Comparison of ENCODE assay signal across 9 mouse cellular contexts in genomic region chr11:116940088-116940855, GRCm38 (mm10). TPM values are rescaled to one million over a fixed set of nuclear protein-coding genes. Genes with fewer than 3 reads are reported as not detected.
A peak's percentile ranks its signal among the peaks of the same experiment; 100 is the strongest.
DNase-seq lines count a peak whose midpoint lies in the region; ATAC-seq and TF ChIP-seq lines count a peak whose summit lies in the region.
"Had no signal": no experiment of that assay in that cellular context is flagged by ENCODE, and none has a peak within 500 bp of the region (broad histone marks: within the 10 kb centered on the region; RNA-seq: fewer than 3 reads in every experiment).

No protein-coding gene starts in this region.

- 12% methylated on average over 20 of the region's 20 CpGs for WGBS in heart, postnatal 0 days
- WGBS in hindbrain, embryonic 12.5 days = 10% methylated on average over 20 of the region's 20 CpGs
- 5% methylated on average over 19 of the region's 20 CpGs for WGBS in midbrain, embryonic 14.5 days

- peak overlapping the region; percentile 32 for H3K4me3 ChIP-seq in heart, postnatal 0 days (ENCODE audit: low read depth, low read length)
- H3K4me3 ChIP-seq in hindbrain, embryonic 12.5 days = peak overlapping the region; percentile 14
- H3K4me3 ChIP-seq in midbrain, embryonic 14.5 days (replicated peaks; ENCODE audit: low read depth, low read length) = no peak overlapping the region

- peak; percentile 37 for DNase-seq in heart, postnatal 0 days (ENCODE audit: low spot score)
- DNase-seq in heart, postnatal 4 days = no peak
- DNase-seq in embryo, embryonic 10 days (ENCODE audit: low spot score) = peak; percentile 47
- no peak for DNase-seq in midbrain, embryonic 14.5 days
- no peak for DNase-seq in cerebellum, adult 9-11 months
- no peak for DNase-seq in kidney, postnatal 14 days
- no peak for DNase-seq in right cerebral cortex, adult 2 months (ENCODE audit: low spot score in 2 of 2)
- DNase-seq: heart, adult 18-20 months had no signal

- H3K4me1 ChIP-seq in heart, postnatal 0 days (ENCODE audit: control insufficient read depth, insufficient read depth) = peaks cover 10% of the 10 kb centered on the region; the same call in 1 of the 2 replicates
- H3K4me1 ChIP-seq in hindbrain, embryonic 12.5 days = peaks cover 42% of the 10 kb centered on the region
- peaks cover 6% of the 10 kb centered on the region for H3K4me1 ChIP-seq in midbrain, embryonic 14.5 days (ENCODE audit: control insufficient read depth, insufficient read depth, low read length)

- H3K27me3 ChIP-seq in heart, postnatal 0 days (ENCODE audit: control insufficient read depth, insufficient read depth, low read length) = no peaks in the 10 kb centered on the region
- H3K27me3 ChIP-seq in hindbrain, embryonic 12.5 days = no peaks in the 10 kb centered on the region
- no peaks in the 10 kb centered on the region for H3K27me3 ChIP-seq in midbrain, embryonic 14.5 days (ENCODE audit: control insufficient read depth, insufficient read depth, low read length)

- no peak for TF ChIP-seq EP300 in heart, postnatal 0 days (IDR thresholded peaks at IDR 0.05; ENCODE audit: low read depth)

- peak overlapping the region; percentile 55 for H3K27ac ChIP-seq in heart, postnatal 0 days (ENCODE audit: low read depth)
- no peak overlapping the region for H3K27ac ChIP-seq in hindbrain, embryonic 12.5 days
- H3K27ac ChIP-seq in midbrain, embryonic 14.5 days (replicated peaks; ENCODE audit: low read depth, low read length) = no peak overlapping the region

- H3K9ac ChIP-seq in heart, postnatal 0 days (replicated peaks; ENCODE audit: low read depth, low read length) = peak overlapping the region; percentile 21
- no peak overlapping the region for H3K9ac ChIP-seq in hindbrain, embryonic 12.5 days
- H3K9ac ChIP-seq in midbrain, embryonic 14.5 days (replicated peaks; ENCODE audit: low read length) = no peak overlapping the region

- TF ChIP-seq CTCF in heart, postnatal 0 days (IDR thresholded peaks at IDR 0.05; ENCODE audit: low read depth) = no peak

- H3K36me3 ChIP-seq in heart, postnatal 0 days (replicated peaks; ENCODE audit: control insufficient read depth, insufficient read depth, low read length) = no peaks in the 10 kb centered on the region
- H3K36me3 ChIP-seq in hindbrain, embryonic 12.5 days = peaks cover 16% of the 10 kb centered on the region
- peaks cover 50% of the 10 kb centered on the region for H3K36me3 ChIP-seq in midbrain, embryonic 14.5 days (ENCODE audit: control insufficient read depth, insufficient read depth, low read length)

- H3K4me2 ChIP-seq in heart, postnatal 0 days (ENCODE audit: low read depth, low read length) = peak overlapping the region; percentile 54
- H3K4me2 ChIP-seq in hindbrain, embryonic 12.5 days (replicated peaks) = peak overlapping the region; percentile 39
- peak overlapping the region; percentile 29; the same call in 1 of the 2 replicates for H3K4me2 ChIP-seq in midbrain, embryonic 14.5 days (ENCODE audit: low read length)

- no peaks in the 10 kb centered on the region for H3K9me3 ChIP-seq in heart, postnatal 0 days (replicated peaks; ENCODE audit: control insufficient read depth, low read length)
- no peaks in the 10 kb centered on the region for H3K9me3 ChIP-seq in hindbrain, embryonic 12.5 days (replicated peaks)
- no peaks in the 10 kb centered on the region for H3K9me3 ChIP-seq in midbrain, embryonic 14.5 days (ENCODE audit: control insufficient read depth, low read length)

- peak; percentile 71; the same call in 1 of the 2 replicates for ATAC-seq in heart, postnatal 0 days (ENCODE audit: insufficient read depth, low read depth)
- no peak for ATAC-seq in hindbrain, embryonic 12.5 days (ENCODE audit: low FRiP score)
- ATAC-seq in midbrain, embryonic 14.5 days (ENCODE audit: low FRiP score, low TSS enrichment) = no peak

RNA-seq across cellular contexts. Expression of gene Mgat5b, which starts 21.6 kb away (rescaled TPM):
- 0.04 and 0.58 TPM in 2 replicates for total RNA-seq in heart, postnatal 0 days (2014; rRNA removed; ENCODE audit: low replicate concordance)
- 0.11 and 0.14 TPM in 2 replicates for polyA plus RNA-seq in heart, postnatal 0 days (2015; fragmentation: Nextera tagmentation; extraction: Ambion mirVana)
- total RNA-seq in heart, postnatal 4 days (2021) = 1 to 10 TPM in 1 of 2 experiments, under 1 TPM in 1; 0.93 to 1.2 TPM
- 23.8 TPM in 2 replicates for polyA plus RNA-seq in hindbrain, embryonic 12.5 days (2016; fragmentation: Nextera tagmentation; extraction: Ambion mirVana)
- polyA plus RNA-seq in midbrain, embryonic 14.5 days (2014; fragmentation: Nextera tagmentation; extraction: Ambion mirVana) = 24.2 and 31.4 TPM in 2 replicates

Comparison
In these comparisons a context has a peak if more than half of its experiments do, and no peak if none do; other contexts are left out.
1. DNase-seq: peak in heart, postnatal 0 days (single experiment) and embryo, embryonic 10 days (single experiment); none in heart, postnatal 4 days (single experiment), midbrain, embryonic 14.5 days (single experiment), cerebellum, adult 9-11 months (single experiment), kidney, postnatal 14 days (single experiment) and right cerebral cortex, adult 2 months (0 of 2).
2. RNA of gene Mgat5b, which starts 21.6 kb away (polyA plus RNA-seq): 24.2 to 31.4 TPM in midbrain, embryonic 14.5 days and 23.8 TPM in hindbrain, embryonic 12.5 days; 0.11 to 0.14 TPM in heart, postnatal 0 days; every median in the first group is over 10 times any median in the second.
3. Peak in every context shown above with its lines, with median percentiles within 50 percentile points of each other: H3K4me2 ChIP-seq.